Mouse (Mus musculus): Measurements from ENCODE around the gene Kmt2e. TPM values are rescaled to one million over a fixed set of nuclear protein-coding genes. Genes with fewer than 3 reads are reported as not detected.

The Kmt2e gene
- 18.0 and 36.2 TPM in 2 replicates for polyA plus RNA-seq (2012; rRNA removed)

- peak; percentile 94 for DNase-seq (ENCODE audit: low spot score)
Observed at GRCm38 (mm10) chr5:23433720-23434597, at the start of gene Kmt2e. TSS of gene Kmt2e (plus strand) at chr5:23434441.

GRCm38 (mm10) chr5:23385136-23385535, 49.1 kb upstream of the Kmt2e start:
- no peak for DNase-seq (ENCODE audit: low spot score)

DNA sequence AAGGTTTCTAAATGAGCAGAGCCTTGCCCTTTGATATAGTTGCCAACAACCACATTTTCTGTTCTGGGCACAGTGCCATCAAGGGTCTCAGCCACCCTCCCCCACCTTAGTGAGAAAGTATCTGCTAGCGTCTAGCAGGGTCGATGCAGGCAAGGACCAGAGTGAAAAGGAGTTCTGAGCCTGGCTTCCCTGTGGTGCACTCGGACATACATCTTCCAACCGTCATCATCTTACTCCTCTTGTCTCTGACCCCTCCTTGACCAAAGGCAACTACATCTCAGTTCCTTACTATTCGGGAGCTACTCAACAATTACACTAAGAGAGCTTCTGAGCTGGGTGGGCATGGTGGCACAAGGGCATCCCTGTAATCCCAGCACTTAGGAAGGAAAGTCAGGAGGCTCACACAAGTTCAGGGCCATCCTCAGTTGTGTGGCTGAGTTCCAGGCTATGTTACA, 48.5 kb upstream of the Kmt2e start:
- DNase-seq (ENCODE audit: low spot score), result no peak

GRCm38 (mm10) chr5:23386562-23387312, 47.5 kb upstream of the Kmt2e start:
- no peak for DNase-seq (ENCODE audit: low spot score)

- no peak for DNase-seq (ENCODE audit: low spot score)
Observed at GRCm38 (mm10) chr5:23387313-23387666, 47.0 kb upstream of the Kmt2e start.

DNA sequence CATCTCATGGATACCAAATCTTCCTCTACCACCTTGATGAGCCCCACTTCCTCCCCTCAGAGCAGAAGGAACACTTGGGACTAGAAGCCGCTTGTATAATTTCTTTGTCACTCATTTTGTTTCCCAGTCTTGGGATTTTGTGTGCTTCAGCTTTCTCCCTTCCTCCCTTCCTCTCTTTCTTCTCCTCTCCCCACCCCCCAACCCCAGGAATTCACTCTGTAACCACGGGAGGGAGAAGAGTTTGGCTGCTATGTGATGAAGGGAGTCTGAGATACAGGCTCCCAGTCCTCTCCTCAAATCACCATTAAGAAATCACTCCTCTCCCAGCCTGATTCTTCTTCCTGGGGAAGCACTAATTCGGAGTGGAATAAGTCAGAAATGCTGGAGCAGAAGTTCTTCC, 46.1 kb upstream of the Kmt2e start:
- DNase-seq (ENCODE audit: low spot score), result no peak

DNA sequence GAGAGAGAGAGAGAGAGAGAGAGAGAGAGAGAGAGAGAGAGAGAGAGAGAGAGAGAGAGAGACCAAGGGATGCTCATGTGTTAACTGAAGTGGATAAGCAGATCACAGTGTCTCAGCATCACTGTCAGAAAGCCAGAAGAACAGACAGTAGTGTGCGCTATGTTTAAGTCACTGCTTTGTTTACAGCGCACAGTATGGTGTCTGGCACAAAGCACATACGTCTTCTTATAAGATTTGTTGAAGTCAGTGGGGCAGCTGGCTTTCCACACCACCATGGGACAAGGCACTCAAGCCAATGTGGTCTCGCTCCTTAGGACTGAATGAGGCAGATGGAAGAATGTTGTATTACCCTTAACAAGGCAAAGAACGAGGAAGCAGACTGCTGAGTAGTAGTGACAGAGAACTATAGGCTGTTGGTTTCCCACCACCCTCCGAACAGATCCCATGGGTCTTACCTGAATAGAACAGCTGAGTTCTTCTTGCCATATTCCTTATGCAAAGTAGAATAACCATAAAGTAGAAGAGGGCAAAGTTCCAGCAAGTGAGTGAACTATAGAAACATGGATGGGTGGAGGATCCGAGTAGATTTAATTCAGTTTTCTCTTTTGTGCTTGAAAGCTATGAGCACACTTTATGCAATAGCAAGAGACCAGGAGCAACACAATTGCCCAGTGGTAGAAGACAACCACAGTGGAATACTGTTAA, 44.5 kb upstream of the Kmt2e start:
- no peak for DNase-seq (ENCODE audit: low spot score)

DNA sequence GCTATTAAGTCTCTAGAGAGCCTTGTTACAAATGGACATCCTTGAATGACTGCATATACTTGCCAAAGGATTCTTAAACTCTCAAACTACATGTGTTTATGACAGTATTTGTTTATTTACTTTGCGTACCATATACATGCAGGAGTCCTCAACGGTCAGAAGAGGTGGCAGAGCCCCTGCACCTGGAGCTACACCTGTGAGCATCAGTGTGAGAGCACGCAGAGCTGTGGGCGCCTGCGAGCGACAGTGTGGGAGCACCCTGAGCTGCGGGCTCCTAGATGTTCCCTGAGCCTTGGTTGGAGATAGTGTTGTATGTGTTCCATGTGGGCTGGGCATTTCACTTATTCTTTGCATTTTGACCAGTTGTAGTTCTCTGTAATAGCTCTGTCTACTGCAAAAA, 42.5 kb upstream of the Kmt2e start:
- DNase-seq (ENCODE audit: low spot score), result no peak

GRCm38 (mm10) chr5:23393870-23394269, 40.4 kb upstream of the Kmt2e start:
- DNase-seq (ENCODE audit: low spot score), result no peak

- no peak for DNase-seq (ENCODE audit: low spot score)
Observed at GRCm38 (mm10) chr5:23394366-23395145, 39.7 kb upstream of the Kmt2e start.

DNA sequence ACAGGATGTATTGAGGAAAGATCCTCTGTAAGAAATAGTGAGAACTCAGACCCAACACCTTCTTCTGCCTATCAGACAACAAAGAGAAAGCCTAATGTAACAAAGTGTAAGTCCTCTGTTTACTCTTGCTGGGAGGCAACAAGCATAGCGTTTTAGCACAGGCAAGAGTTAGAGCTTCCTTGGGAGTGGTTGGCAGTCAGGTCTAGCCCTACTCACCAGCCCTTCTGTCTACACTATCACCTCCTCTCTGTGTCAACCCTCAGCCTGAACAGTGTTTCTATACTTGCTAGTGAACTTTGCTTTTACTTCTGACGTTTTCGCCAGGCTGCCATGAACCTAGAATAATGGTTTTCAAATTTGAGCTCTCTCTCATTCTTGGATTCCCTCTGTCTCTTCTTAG, 38.5 kb upstream of the Kmt2e start:
- no peak for DNase-seq (ENCODE audit: low spot score)

DNA sequence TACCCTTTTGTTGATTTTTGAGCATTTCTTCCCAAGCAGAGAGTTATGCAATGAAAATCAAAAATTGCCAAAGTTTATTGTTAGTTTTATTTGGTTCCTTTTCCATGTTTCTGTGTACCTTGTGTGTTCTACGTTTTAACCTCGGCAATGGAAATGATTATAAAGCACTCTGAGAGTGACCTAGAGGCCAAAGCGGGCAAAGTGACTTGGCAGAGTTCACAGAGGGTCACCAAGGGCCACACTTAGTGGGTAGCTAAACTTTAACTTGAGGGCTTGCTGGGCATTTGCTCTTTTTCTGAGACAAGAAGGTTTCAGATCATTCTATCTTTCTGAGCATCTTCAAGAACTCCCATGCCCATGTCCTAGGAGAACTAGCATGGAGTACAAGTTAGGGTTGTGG, 37.5 kb upstream of the Kmt2e start:
- no peak for DNase-seq (ENCODE audit: low spot score)

DNA sequence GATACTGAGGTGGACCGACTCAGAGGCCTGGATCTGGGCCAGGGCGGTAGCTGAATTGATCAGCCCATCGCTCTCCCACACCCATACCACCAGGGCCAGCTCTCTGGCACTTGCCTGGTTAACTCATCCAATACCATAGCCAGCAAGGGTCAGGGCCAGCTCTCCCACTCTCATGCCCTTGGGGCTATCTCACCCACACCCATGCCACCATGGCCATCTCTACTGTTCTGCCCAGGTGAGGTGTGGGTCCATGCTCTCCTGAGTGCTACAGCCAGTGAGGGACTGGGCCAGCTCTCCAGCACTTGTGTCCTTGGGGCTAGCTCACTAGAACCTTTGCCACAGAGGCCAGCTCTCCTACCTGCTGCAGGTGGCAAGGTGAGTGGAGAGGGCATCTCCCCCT, 34.1 kb upstream of the Kmt2e start:
- no peak for DNase-seq (ENCODE audit: low spot score)

- no peak for DNase-seq (ENCODE audit: low spot score)
Observed at GRCm38 (mm10) chr5:23400868-23401267, 33.4 kb upstream of the Kmt2e start.

DNA sequence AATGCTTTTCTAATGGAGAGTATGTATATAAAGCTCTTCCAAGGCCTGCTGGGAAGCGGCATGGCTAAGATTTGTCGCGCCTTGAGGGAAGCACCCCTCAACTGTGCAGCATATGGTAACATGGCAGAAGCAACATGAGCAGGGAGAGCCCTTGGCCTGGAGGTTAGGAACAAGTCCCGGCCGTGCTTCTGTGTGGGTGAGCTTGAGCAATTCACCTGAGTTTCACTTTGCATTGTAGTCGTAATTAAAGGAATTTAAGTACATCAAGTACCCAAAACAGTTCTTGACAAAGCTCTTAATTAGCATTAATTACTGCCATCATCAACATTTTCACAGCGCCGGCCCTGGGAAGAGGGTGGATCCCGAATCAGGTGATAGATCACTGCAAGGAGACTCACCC, 32.9 kb upstream of the Kmt2e start:
- no peak for DNase-seq (ENCODE audit: low spot score)

DNA sequence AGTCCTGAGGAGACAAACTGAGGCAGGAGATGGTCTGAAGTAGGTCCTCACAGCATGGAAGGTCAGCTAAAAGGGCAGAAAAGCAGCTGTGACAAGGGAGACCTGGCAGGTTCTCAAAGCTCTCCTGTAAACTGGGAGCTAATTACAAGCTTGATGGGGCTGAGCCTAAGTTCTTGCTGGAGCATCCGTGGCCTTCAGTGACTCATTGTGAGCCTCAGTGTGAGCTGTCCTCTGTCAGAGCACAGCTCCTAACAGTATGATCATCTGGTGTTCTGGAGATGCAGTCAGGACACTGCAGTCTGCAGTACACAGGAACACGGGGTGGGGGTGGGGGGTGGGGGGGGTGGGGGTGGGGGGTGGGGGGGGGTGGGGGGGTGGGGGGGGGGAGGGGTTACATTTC, 32.2 kb upstream of the Kmt2e start:
- no peak for DNase-seq (ENCODE audit: low spot score)

- no peak for DNase-seq (ENCODE audit: low spot score)
Observed at GRCm38 (mm10) chr5:23403161-23403560, 31.1 kb upstream of the Kmt2e start.

GRCm38 (mm10) chr5:23405666-23406404, 28.4 kb upstream of the Kmt2e start:
- no peak for DNase-seq (ENCODE audit: low spot score)

DNA sequence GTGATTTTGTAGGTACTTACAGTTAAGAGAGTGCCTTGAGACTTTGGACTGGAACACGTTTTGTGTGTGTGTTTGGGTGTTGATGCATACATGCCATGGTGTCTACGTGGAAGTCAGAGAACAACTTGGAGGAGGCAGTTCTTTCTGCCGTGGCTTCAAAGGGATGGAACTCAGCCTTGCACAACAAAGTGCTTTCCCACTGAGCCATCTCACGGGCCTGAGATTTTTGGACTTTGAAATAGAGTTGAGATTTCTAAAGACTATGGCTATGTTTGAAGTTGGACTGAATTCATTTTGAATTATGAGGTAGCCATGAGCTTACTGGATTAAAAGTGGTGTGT, 27.9 kb upstream of the Kmt2e start:
- DNase-seq (ENCODE audit: low spot score), result no peak

DNA sequence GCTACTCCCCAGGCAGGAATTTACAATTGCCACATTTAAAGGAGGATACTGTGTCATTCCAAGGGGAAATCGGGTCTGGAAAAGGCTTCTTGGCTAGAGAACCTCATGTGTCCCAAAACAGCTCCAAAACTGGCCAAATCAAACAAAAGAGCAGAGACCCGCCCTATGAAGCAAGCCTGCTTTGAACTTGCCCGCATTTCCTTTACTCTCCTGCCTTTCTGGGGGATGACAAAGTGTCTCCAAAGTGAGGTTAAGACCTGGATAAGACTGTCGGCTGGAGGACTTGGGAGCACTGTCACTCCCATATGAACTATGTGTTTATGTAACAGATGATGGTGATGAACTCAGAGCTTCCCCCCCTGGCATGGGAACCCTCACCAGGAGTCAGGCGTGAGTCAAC, 26.1 kb upstream of the Kmt2e start:
- no peak for DNase-seq (ENCODE audit: low spot score)

All from urinary bladder, adult 2 months (tissue).